Mouse (Mus musculus) frontal cortex, postnatal 25 days (tissue): ENCODE results near the gene Rbm28.

ENCODE experiments used
- DNase-seq, 2 experiments: peaks; one replicate each; pipeline ENCODE4 v3.0.0; 2022; ENCODE audit warnings: low spot score in 2 of 2

Gene Rbm28

GRCm38 (mm10) chr6:29074133-29074469, 90.7 kb downstream of the Rbm28 start:
- DNase-seq = no peak
